Mouse (Mus musculus) spleen, postnatal 4 days (tissue): Measurements from ENCODE around the gene Cdhr4.
"Not testable (repeated sequence)": the region's sequence is repeated elsewhere in the genome, so short reads cannot be mapped to it uniquely, and the experiment has no call there.

Source experiments
- DNase-seq, 2 experiments: peaks; one replicate each; pipeline ENCODE4 v3.0.0; 2022; ENCODE audit warnings: low spot score in 2 of 2

Cdhr4 gene

GRCm38 (mm10) chr9:108010385-108010784, 18.1 kb downstream of the Cdhr4 start:
- DNase-seq, result no peak

- not testable (repeated sequence) for DNase-seq
Observed at GRCm38 (mm10) chr9:108013577-108013976, 21.3 kb downstream of the Cdhr4 start.

DNA sequence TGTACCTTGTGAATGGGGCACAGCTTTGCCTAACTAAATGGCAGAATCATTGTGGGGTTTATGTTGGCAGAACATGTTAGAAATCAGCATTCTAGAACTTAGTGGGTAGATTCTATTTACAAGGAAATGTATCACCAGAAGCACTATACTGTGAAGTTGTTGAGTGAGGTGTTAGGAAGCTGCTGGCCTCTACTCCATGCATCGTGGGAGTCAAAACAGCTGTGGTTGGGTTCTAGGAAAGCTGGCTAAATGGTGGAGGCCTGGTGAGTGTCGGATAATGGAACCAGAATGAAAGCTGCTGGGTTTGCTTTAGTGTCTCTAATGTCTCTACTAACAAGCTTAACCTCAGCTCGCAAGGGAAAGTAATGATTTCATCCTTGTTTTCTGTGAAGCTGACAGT, 24.8 kb downstream of the Cdhr4 start:
- DNase-seq, result no peak

GRCm38 (mm10) chr9:108020741-108021140, 28.4 kb downstream of the Cdhr4 start:
- DNase-seq, result no peak

GRCm38 (mm10) chr9:108023216-108023615, 30.9 kb downstream of the Cdhr4 start:
- no peak for DNase-seq

DNA sequence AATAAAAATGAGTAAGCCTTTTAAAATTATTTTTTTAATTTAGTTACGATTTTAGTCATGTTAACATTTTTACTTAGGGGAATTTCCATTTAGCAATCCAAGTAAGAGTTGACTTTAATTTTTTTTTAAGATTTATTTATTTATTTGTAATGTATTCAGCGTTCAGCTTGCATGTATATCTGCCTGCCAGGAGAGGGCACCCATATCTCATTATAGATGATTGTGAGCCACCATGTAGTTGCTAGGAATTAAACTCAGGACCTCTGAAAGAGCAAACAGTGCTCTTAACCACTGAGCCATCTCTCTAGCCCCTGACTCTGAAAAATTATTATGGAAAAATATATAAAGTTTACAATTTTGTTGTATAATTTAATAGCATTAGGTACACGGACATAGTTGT, 34.3 kb downstream of the Cdhr4 start:
- no peak for DNase-seq

DNA sequence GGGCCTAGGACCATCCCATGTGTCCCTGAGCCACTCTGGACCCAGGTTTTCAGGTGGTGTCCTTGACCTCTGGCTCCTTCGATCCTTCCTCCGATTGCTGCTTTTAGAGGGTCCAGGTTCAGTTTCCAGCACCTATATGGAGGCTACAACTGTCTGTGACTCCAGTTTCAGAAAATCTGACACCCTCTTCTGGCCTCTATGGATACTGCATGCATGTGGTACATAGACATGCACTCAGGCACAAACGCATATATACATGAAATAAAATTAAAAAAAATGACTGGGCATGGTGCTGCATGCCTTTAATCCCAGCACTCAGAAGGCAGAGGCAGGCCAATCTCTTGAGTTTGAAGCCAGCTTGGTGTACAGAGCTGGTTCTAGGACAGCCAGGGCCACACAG, 35.6 kb downstream of the Cdhr4 start:
- no peak for DNase-seq

GRCm38 (mm10) chr9:108032126-108032525, 39.8 kb downstream of the Cdhr4 start:
- no peak for DNase-seq

DNA sequence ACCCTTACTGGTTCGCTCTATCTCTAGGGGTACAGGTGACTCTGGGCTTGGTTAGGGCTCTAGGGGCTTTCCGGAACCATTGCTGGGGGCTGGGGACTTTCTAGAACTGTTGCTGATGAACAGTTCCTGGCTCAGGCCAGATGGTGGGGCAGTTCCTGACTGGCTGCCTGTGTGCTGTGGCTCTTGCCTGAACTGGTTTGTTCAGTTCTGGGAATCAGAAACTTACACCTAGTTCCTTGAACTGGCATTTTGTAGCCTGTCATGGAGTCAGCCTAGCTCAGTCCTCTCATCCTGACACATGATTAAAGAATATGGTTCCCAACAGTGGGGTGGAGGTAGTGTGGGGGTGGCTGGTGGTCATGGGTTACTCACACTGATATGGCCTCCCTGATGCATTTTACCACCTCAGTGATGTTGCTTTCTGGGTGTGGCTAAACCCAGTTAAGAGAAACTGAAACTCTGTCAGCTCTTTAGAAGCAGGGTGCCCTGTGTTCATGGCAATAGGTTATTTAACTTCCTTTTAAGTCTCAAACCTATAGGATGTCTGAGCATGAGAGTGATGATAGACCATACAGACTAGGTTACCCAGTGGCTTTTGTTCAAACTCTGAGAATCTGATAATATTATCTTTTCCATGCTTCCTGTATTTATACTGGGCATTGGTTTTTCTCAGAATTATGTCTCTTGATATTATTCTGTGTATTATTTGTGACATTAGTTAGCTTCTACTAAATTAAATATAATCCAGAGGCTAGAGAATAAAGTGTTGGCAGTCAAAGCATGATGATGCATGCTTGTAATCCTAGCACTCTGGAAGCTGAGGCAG, 43.2 kb downstream of the Cdhr4 start:
- no peak for DNase-seq

GRCm38 (mm10) chr9:108044751-108045492, 52.6 kb downstream of the Cdhr4 start:
- no peak for DNase-seq

- DNase-seq, result peak in 1 of 2 experiments; percentile 65
Observed at GRCm38 (mm10) chr9:108046582-108046981, 54.3 kb downstream of the Cdhr4 start.

DNA sequence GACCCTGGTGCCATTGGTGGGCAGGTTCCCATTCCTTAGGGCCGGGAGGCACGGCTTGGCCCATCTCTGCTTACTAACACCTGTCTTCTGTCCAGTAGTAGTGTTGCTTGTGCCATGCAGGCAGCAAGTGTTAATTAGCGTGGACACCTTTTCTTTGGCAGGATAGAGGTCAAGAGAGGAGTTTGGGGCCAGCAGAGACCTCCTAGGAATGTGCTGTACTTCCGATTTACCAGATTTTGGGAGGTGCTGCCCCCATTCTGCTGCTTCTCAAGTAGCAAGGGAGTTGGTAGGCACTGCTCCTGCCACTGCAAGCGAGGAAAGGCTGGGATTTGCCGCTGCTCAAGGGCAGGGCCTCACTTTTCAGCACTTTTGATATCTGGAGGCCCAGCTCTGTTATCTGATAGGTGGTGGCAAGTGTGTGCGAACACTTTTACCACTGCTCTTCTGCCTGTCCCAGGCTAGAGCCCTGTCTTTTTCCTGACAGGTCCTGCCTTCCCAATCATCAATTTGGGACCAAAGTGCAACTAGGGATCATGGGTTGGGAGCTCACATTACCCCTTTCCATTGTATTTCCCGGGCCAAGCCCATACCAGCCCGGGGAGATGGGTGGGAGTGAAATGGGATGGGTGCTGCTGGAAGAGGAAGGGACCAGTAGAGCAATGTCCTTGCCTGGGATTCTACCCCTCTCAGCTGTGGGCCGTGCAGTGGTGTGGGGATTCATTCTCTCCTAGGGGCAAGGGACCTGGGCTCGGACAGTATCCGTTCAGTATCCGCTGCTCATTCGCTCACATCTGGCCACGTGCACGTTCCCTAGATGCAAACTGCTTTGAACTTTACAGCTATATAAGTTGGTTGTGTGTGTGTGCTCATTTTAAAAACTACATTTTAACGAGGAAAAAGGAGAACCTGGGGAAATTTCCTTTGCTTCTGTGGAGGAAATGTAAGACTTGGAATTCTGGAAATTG, 55.6 kb downstream of the Cdhr4 start:
- peak in 1 of 2 experiments; percentile 64 for DNase-seq

- no peak for DNase-seq
Observed at GRCm38 (mm10) chr9:108048566-108048955, 56.3 kb downstream of the Cdhr4 start.

- DNase-seq, result peak; percentile 96 to 97
Observed at GRCm38 (mm10) chr9:108049016-108049455, 56.7 kb downstream of the Cdhr4 start, which contains the start of gene Gmppb. Gene Gmppb, plus strand, starts transcription at chr9:108049242.
